Mouse (Mus musculus): ENCODE results near the gene Serinc2.

DNA sequence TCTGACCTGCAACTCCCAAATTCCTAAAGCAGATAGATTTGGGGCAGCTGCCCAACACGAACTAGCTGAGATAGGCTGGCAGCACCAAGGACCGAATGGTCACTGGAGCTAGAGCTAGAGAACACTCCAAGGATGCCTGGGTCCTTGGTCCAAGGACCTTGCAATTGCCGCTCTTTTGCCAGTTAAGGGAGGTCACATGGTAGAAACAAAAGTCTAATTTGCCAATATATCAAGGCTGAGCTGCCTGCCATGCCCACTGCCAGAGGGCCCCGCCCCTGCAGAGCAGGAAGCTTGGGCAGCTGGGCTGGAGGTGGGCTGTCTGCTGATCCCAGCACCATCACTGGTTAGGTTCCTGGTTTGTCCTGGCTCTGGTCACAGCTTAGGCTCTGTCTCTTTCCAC, 34.5 kb upstream of the Serinc2 start:
- TF ChIP-seq CTCF (IDR thresholded peaks at IDR 0.05; ENCODE audit: extremely low read depth, insufficient read length, insufficient replicate concordance, low read depth, low read length) = no peak
- TF ChIP-seq POLR2A (IDR thresholded peaks at IDR 0.05; ENCODE audit: low read depth, low read length) = no peak

Measured in small intestine, adult 2 months (tissue).